Mouse (Mus musculus) thymus, adult 2 months (tissue): ENCODE results near the gene Tmem163.

Experiments
- CTCF ChIP-seq: fragments of 200-500 bp; IDR thresholded peaks from 2 replicates; pipeline ENCODE4 v1.5.1; 2012; ENCODE audit warnings: mild to moderate bottlenecking, control low read depth, low read length, moderate library complexity, borderline replicate concordance; ENCODE audit not compliant: control insufficient read depth, poor library complexity, insufficient read depth; ENCODE audit errors: extremely low read depth
- POLR2A ChIP-seq: fragments of 200-500 bp; IDR thresholded peaks from 2 replicates; pipeline ENCODE4 v1.6.1; 2012; ENCODE audit warnings: mild to moderate bottlenecking, low read length, control low read depth, moderate library complexity; ENCODE audit not compliant: control insufficient read depth, poor library complexity, insufficient read depth; ENCODE audit errors: extremely low read depth

DNA sequence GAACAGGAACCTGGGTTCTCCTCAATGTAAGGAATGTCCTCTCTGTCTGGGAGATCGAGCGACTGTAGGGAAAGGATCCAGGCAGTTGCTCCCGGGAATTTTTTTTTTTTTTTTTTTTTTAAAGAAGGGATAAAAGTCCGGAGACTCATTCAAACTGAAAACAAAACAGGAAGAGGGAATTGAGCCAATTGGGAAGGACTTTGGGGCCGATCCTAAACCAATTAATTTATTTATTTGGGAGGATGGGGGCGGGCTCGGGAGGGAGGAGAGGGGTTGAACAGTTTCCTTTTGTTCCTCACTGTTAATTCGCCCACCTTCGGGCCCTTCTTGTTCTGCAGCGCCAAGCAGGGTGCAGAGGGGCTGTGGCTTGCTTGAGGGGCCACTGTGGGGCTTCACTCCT is 196.4 kb downstream of the Tmem163 start:
- TF ChIP-seq POLR2A, result no peak
- no peak for TF ChIP-seq CTCF
